Mouse (Mus musculus) heart, embryonic 11.5 days (tissue): ENCODE measurements around the gene Ano6. TPM values are rescaled to one million over a fixed set of nuclear protein-coding genes. Genes with fewer than 3 reads are reported as not detected.

Experiments
- ATAC-seq: fragments of 200-750 bp; cut with Nextera tagmentation; replicated peaks from 2 replicates; pipeline ENCODE4 v1.8.0; 2017; ENCODE audit warnings: moderate library complexity; ENCODE audit not compliant: insufficient number of reproducible peaks, low FRiP score, low TSS enrichment
- H3K27ac ChIP-seq: fragments of 300-500 bp; sonication (generic); 2 replicates; pipeline ENCODE4 v1.5.1; 2014; ENCODE audit warnings: mild to moderate bottlenecking, low read depth, low read length
- H3K27me3 ChIP-seq: fragments of 300-500 bp; sonication (generic); 2 replicates; pipeline ENCODE4 v1.6.1; 2014; ENCODE audit warnings: mild to moderate bottlenecking, low read length, mixed read lengths; ENCODE audit not compliant: control insufficient read depth, insufficient read depth
- H3K36me3 ChIP-seq: fragments of 300-500 bp; sonication (generic); 2 replicates; pipeline ENCODE4 v1.6.1; 2014; ENCODE audit warnings: mild to moderate bottlenecking, low read length, moderate library complexity, mixed read lengths; ENCODE audit not compliant: control insufficient read depth, insufficient read depth
- H3K4me1 ChIP-seq: fragments of 300-500 bp; sonication (generic); 2 replicates; pipeline ENCODE4 v1.6.1; 2014; ENCODE audit warnings: low read length; ENCODE audit not compliant: control insufficient read depth, insufficient read depth
- H3K4me2 ChIP-seq: fragments of 300-500 bp; sonication (generic); 2 replicates; pipeline ENCODE4 v1.6.1; 2014; ENCODE audit warnings: mild to moderate bottlenecking, moderate library complexity
- H3K4me3 ChIP-seq: fragments of 300-500 bp; sonication (generic); 2 replicates; pipeline ENCODE4 v1.5.1; 2014; ENCODE audit warnings: low read depth, low read length
- H3K9ac ChIP-seq: fragments of 300-500 bp; sonication (generic); 2 replicates; pipeline ENCODE4 v1.6.1; 2014; ENCODE audit warnings: mild to moderate bottlenecking, low read depth, low read length, moderate library complexity
- H3K9me3 ChIP-seq: fragments of 300-500 bp; sonication (generic); replicated peaks from 2 replicates; pipeline ENCODE4 v1.6.1; 2016; ENCODE audit warnings: low read length; ENCODE audit not compliant: control insufficient read depth
- WGBS: fragments of 180-500 bp; shearing (Covaris S2); extraction: QIAGEN DNeasy Blood & Tissue Kit; methylation state at CpG from one replicate; pipeline ENCODE4 v1.1.7; 2014; ENCODE audit not compliant: insufficient replicate concordance; 5-methylcytosine and 5-hydroxymethylcytosine counted together
- polyA plus RNA-seq: library from polyadenylated mRNA; unstranded; fragments of >200 nt; fragmentation: Nextera tagmentation; extraction: Ambion mirVana; gene quantifications from 2 replicates; pipeline ENCODE4 v1.2.1, GENCODE M21; 2014

Gene Ano6
- 40.9 and 45.7 TPM in 2 replicates for polyA plus RNA-seq

DNA sequence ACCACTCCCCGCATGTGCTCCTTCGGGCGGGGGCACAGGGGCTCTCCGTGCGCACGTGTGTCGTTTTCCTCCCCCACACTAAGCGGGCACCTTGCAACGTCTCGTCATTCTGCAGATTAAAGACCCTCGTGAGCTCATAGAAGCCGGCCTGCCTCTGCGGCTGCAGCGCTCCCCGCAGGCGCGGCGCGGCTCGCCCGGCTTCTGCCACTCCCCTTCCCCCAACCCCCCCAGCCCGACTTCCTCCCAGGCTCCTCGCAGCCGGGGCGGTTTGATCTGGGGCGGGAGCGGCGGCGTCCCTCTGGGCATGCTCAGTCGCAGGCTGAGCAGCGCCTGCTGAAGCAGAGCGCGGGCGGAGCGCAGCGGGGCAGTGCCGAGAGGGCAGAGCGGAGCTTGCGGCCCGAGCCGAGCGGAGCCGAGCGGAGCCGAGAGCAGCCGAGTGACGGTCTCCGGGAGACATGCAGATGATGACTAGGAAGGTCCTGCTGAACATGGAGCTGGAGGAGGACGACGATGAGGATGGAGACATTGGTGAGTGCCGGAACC lies at the start of gene Ano6:
Gene Ano6 (plus strand): TSS at position 315 of the 543 bp plus-strand sequence.
- Histone ChIP-seq H3K9me3 (no peaks in the 10 kb centered on the region), H3K9ac (peak within 1 kb of the TSS; percentile 94), H3K4me2 (peak within 1 kb of the TSS; percentile 72), H3K4me1 (peaks cover 29% of the 10 kb centered on the region), H3K36me3 (no peaks in the 10 kb centered on the region), H3K4me3 (peak within 1 kb of the TSS; percentile 84), H3K27ac (peak within 1 kb of the TSS; percentile 65), H3K27me3 (no peaks in the 10 kb centered on the region)
- 1% methylated on average over 50 of the region's 51 CpGs for WGBS
- peak; percentile 93 for ATAC-seq

DNA sequence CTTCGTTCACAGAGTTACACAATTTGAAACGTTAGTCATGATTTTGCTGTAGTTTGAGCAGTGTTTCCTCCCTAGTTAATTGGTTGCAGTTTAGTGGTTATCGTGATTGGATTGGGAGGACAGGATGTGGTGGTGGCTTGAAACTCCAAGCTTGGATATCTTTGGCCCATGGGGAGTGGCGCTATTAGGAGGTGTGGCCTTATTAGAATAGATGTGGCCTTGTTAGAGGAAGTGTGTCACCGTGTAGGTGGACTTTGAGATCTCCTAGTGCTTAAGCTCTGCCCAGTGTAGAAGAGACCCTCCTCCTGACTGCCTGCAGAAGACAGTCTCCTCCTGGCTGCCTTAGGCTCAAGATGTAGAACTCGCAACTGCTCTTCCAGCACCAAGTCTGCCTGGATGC lies 47.7 kb upstream of the Ano6 start:
- Histone ChIP-seq H3K4me2 (no peak overlapping the region), H3K4me3 (no peak overlapping the region), H3K27ac (no peak overlapping the region), H3K9me3 (no peaks in the 10 kb centered on the region), H3K4me1 (0 out of 2 replicates have a peak, but pooled peaks cover 3% of the 10 kb centered on the region), H3K27me3 (no peaks in the 10 kb centered on the region), H3K36me3 (no peaks in the 10 kb centered on the region), H3K9ac (no peak overlapping the region)
- 83% methylated on average over 6 of the region's 6 CpGs for WGBS
- no peak for ATAC-seq

DNA sequence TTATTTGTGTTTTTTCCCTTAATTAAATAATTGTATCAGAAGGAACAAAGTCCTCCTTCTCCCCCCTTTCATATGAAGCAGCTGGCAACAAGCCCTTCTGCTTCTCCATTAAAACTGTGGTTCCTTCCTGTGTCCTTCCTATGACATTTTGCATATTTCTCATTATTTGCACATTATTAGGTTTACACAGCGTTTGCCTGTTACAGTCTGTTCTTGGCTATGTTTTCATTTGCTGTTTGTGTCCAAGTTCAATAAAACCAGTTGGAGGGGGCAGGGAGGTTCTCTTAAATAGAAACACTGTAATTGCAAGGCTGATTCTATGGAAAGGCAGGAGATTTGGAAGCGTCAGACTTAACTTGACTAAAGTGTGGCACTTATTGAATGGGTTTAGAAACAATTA lies 46.8 kb upstream of the Ano6 start:
- Histone ChIP-seq H3K4me1 (0 out of 2 replicates have a peak, but pooled peaks cover 3% of the 10 kb centered on the region), H3K9ac (no peak overlapping the region), H3K9me3 (no peaks in the 10 kb centered on the region), H3K27ac (no peak overlapping the region), H3K27me3 (no peaks in the 10 kb centered on the region), H3K36me3 (no peaks in the 10 kb centered on the region), H3K4me2 (no peak overlapping the region), H3K4me3 (no peak overlapping the region)
- 78% methylated on average over 2 of the region's 2 CpGs for WGBS
- ATAC-seq = no peak

DNA sequence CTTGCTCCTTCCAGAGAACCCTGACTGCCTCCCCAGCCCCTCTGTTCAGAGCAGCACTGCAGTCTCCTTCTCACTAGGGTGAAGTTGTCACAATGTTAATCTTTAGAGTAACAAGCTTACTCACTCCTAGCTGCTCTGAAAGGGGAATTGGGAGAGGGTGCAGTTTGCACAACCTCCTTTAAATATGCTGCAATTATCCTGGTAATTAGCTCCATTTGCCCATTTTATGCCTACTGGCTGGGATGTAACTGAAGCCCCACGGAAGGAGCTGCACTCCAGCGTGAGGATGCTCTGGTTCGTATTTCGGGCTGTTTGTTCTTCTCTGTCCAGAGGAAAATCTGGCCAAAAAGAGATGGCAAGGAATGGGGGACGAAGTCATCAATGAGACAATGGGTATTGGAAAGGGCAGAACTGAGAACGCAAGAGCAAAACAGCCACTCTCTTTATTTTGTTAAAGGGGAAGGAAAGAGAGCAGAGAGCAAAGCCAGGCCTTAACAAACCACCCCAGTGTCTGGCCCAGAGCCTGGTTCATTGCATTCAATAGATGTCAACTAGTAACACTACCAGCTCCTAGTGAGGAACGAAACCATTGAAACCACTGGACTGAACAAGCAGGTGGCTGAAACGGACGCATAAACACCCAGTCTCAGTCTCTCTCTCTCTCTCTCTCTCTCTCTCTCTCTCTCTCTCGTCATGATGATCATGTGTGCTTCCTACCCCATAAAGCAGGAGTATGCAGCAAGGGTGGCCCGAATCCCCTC lies 45.1 kb upstream of the Ano6 start:
- no peak for ATAC-seq
- no peak overlapping the region for H3K9ac ChIP-seq
- H3K4me1 ChIP-seq = 0 out of 2 replicates have a peak, but pooled peaks cover 3% of the 10 kb centered on the region
- H3K4me2 ChIP-seq = no peak overlapping the region
- WGBS = 75% methylated on average over 11 of the region's 11 CpGs
- H3K27me3 ChIP-seq = no peaks in the 10 kb centered on the region
- no peak overlapping the region for H3K27ac ChIP-seq
- no peak overlapping the region for H3K4me3 ChIP-seq
- H3K9me3 ChIP-seq = no peaks in the 10 kb centered on the region
- no peaks in the 10 kb centered on the region for H3K36me3 ChIP-seq

DNA sequence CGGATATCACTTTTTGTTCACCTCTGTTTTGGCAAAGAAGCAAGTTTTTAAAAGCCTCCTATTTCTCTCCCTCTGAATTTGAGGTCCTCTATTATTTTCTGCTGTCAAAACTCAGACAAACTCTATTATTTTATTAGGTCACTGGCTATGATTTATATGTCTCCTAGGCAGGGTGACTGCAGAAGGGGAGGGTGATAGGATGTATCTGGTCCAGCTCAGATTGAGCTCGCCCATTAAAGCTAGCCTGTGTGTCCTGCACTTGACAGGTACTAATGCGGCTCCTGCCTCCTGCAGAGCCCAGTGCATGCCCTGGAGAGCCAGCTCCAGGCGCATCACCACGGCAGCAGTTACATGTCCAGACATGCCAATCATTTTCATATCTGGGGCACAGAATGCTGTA lies 44.1 kb upstream of the Ano6 start:
- 0 out of 2 replicates have a peak, but pooled peaks cover 3% of the 10 kb centered on the region for H3K4me1 ChIP-seq
- H3K4me2 ChIP-seq = no peak overlapping the region
- no peaks in the 10 kb centered on the region for H3K36me3 ChIP-seq
- no peak overlapping the region for H3K4me3 ChIP-seq
- H3K27ac ChIP-seq = no peak overlapping the region
- no peak overlapping the region for H3K9ac ChIP-seq
- no peaks in the 10 kb centered on the region for H3K27me3 ChIP-seq
- no peaks in the 10 kb centered on the region for H3K9me3 ChIP-seq
- WGBS = 71% methylated on average over 5 of the region's 5 CpGs
- ATAC-seq = no peak

DNA sequence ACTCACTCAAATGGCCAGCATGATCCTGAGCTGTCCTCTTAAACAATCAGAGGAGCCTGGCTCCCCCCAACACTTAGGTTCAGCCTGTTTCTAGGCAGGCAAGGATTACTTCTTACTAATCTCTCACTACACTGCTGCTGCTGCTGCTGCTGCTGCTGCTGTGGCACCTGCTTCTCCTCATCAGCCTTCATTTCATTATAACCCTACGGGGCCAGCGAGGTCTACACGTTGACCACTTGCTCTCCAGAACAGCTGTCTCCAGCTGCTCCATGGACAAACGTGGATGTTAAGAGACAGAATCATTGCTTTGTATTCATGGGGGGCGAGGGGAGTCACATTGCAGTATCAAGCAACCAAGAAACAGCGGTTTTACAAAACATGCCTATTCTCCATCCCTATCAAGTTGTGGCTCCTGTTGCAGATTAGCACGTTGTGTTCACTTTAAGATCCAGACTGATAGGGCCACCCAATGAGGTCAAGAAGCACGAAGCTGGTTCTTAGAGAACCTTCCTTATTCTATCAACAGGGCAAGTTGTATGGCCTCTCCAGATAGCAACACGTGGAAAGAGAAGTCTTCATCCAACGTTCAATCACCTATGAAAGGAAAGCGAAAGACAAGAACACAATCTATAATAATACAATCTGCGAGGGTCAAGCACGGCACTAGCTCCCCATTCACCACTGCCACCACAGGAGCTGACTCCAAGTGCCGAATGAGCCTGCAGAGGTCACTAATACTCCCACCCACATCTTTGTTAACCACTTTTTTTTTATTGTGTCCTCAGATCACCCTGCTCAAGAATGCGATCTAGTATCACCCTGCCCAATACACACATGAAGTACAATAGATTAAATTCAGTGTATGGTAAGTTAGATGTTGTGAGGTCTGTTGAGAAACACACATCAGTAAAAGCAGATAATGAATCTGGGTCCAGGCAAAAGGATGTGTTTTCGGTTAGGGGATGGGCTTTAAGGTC lies 43.4 kb upstream of the Ano6 start:
- Histone ChIP-seq H3K4me2 (no peak overlapping the region), H3K4me3 (no peak overlapping the region), H3K27ac (no peak overlapping the region), H3K36me3 (no peaks in the 10 kb centered on the region), H3K9ac (no peak overlapping the region), H3K4me1 (0 out of 2 replicates have a peak, but pooled peaks cover 3% of the 10 kb centered on the region), H3K27me3 (no peaks in the 10 kb centered on the region), H3K9me3 (no peaks in the 10 kb centered on the region)
- no peak for ATAC-seq
- WGBS = 76% methylated on average over 16 of the region's 16 CpGs

DNA sequence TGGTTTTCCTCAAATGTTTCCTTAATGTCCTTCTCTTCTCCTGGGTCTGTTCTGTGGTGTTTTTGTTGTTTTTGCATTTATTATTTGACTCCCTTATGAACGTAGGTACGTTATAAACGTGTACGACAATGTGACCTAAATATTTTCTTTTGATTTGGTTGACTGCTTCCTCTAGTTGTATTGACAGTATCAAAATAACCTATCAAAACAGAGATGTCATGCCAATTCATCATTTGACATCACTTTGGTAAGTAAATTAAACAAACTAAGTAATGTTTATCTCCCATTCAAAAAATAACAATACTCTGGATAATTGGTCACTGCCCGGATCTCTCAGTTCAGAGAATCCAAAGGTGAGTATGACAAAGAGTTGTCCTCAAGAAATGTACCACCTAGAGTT lies 41.4 kb upstream of the Ano6 start:
- H3K9ac ChIP-seq = no peak overlapping the region
- H3K4me2 ChIP-seq = no peak overlapping the region
- no peaks in the 10 kb centered on the region for H3K36me3 ChIP-seq
- no peak overlapping the region for H3K27ac ChIP-seq
- no peak for ATAC-seq
- H3K4me3 ChIP-seq = no peak overlapping the region
- no peaks in the 10 kb centered on the region for H3K9me3 ChIP-seq
- 0 out of 2 replicates have a peak, but pooled peaks cover 3% of the 10 kb centered on the region for H3K4me1 ChIP-seq
- WGBS = 81% methylated on average over 5 of the region's 5 CpGs
- no peaks in the 10 kb centered on the region for H3K27me3 ChIP-seq

DNA sequence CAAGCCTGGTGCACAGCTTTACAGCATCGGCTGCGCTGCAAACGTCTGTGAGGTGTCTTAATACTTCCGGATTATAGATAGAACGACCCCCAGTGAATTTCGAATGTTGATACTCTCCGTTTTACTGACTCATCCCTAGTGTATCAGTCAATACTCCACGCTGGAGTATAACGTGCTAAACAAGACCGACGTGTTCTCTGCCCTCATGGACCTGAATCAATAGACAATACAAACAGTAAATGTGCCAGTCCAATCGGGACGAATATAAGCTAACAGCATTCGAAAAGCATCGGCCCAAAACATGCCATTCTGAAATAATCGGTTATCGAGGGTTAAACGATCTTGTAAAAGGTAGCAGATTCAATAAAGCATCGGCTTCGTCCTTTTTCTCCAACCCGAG lies 40.6 kb upstream of the Ano6 start:
- no peak for ATAC-seq
- Histone ChIP-seq H3K9ac (no peak overlapping the region), H3K4me2 (no peak overlapping the region), H3K4me3 (no peak overlapping the region), H3K27ac (no peak overlapping the region), H3K27me3 (no peaks in the 10 kb centered on the region), H3K4me1 (0 out of 2 replicates have a peak, but pooled peaks cover 3% of the 10 kb centered on the region), H3K9me3 (no peaks in the 10 kb centered on the region), H3K36me3 (no peaks in the 10 kb centered on the region)
- WGBS = 86% methylated on average over 21 of the region's 21 CpGs
